Mouse (Mus musculus) brain, embryonic 18.5 days (tissue): ENCODE data around the gene Rabgap1l.

Source experiments
- DNase-seq: peaks from one replicate; pipeline ENCODE4 v3.0.0-alpha.2; 2012; ENCODE audit warnings: low read depth, low spot score

Rabgap1l gene

DNA sequence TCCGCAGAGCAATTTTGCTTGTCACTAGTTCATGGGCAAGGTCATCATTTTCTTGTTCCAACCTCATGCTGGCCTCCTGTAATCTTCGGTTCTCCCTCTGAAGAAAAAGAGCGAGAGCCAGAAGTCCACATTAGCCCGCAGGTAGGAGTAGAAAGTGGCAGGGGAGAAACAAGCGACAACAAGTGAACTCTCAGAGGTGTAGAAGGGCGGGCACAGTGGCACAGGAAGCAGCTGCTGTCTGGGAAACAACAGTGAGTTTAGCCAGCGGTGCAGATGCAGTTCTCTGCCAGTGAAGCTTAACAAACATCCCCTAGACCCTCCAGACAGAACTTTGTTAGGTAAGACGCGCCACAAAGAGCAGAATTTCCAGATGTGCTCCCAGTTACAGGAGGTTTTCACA, 545.5 kb downstream of the Rabgap1l start:
- DNase-seq, result no peak

GRCm38 (mm10) chr1:160246844-160247243, 546.2 kb downstream of the Rabgap1l start:
- DNase-seq, result no peak

DNA sequence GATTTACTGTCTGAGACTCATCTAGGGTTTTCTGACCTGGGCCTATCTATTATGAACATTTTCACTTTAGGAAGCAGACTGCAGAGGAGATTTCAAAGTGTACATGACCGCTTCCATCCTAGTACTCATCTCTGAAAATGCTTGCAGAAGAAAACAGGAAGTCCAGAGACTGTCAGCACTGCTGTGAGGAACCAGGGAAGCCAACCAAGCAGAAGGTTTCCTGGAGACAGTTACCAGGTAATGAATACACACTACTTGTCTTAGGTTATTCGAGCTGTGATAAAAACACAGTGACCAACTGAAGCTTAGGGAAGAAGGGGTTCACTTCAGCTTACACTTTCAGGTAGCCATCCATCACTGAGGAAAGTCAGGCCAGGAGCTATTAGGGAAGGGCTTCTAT, 547.1 kb downstream of the Rabgap1l start:
- DNase-seq, result no peak

- DNase-seq, result no peak
Observed at GRCm38 (mm10) chr1:160244689-160245088, 548.3 kb downstream of the Rabgap1l start.

GRCm38 (mm10) chr1:160240091-160240490, 552.9 kb downstream of the Rabgap1l start:
- DNase-seq, result no peak

DNA sequence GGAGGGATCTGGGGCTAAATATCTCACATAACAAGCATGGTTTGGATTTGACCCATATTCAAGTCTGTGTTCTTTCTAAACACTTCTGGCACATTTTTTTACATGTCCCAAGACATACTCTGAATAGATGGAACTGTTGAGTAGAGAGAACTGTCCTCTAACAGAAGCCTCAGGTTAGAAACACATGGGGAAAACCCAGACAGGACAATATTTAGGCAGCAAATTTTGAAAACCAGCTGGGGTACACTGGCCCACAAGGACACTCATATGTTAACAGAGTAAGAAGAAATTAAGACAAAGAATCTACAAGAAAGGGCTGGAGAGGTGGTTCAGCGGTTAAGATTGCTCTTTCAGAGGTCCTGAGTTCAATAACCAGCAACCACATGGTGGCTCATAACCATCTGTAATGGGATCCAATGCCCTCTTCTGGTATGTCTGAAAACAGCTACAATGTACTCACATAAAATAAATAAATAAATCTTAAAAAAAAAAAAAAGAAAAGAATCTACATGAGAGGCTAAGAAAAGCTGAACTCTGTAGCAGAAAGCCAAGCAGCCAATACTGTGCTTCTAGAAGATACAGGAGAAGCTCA, 554.1 kb downstream of the Rabgap1l start:
- DNase-seq, result no peak

DNA sequence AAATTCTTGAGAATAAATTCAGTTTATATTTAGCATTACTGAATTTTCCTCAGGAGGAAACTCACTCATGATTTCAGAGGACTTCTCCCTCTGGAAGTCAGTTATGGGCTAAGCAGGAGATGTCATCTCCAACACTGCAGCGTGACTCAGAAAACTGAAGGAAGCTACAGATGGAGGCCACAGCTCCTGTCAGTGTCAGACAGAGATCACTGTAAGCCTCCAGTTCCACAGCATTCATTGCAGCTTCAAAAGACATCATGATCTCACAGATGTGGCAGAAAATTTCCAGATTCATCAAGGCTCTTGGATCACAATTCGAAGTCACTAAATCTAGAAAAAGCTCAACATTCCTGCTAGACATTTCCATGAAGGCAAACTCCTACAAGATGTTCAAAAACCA, 555.0 kb downstream of the Rabgap1l start:
- DNase-seq, result no peak

GRCm38 (mm10) chr1:160233921-160234320, 559.1 kb downstream of the Rabgap1l start:
- DNase-seq, result no peak

DNA sequence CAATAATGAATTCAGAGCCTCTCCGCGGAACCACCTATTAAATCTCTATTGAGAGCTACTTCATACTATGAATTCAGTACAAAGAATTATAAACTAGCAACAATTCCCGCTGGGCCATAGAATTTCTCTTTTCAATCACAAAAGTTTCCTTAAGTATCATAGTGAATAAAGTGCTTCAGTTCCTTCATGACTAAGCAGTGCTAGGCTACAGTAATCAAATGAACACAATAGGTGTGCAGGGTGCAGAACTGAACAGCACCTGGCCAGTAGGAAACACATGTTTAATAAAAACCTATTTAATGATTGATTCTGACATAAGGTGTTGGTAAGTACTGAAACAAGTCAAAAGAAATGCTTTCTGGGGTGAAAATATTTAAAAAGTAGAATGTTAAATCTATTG, 560.9 kb downstream of the Rabgap1l start:
- DNase-seq, result no peak

DNA sequence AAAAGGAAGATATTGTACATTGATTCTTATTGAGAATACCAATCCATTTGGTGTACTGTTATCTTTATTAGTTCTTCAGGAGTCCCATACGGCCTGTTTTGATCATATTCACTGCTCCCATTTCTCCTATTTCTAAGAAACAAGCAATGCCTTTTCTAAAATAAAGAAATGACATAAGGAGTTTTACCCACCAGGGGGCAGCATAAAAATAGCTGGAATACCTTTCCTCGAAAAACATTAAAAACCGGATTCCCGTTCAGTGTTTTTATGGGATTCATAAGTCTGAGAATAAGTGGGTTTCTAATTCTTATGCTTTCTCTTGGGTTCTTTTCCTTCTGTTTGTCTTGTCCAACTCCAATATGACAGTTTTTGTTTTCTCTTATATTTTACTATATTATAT, 562.0 kb downstream of the Rabgap1l start:
- DNase-seq, result no peak

- DNase-seq, result no peak
Observed at GRCm38 (mm10) chr1:160227850-160228249, 565.2 kb downstream of the Rabgap1l start.

DNA sequence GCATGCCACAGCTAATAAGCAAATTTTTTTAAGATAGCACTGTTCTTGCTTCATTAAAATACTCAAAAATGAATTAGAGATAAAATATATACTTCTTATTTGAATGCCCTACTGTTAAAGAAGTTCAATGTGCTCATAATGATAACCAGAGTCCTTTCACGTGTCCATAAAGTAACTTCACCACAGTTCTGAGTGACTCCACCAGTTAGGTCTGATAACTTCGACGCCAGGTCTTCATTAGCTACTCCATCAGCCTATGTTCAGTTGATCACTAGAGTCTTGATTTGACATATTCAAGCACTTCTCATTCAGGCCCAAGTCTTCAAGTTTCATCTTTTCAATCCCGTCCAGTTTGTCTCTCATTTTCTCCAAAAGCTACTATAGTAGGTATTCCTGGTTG, 565.8 kb downstream of the Rabgap1l start:
- no peak for DNase-seq

DNA sequence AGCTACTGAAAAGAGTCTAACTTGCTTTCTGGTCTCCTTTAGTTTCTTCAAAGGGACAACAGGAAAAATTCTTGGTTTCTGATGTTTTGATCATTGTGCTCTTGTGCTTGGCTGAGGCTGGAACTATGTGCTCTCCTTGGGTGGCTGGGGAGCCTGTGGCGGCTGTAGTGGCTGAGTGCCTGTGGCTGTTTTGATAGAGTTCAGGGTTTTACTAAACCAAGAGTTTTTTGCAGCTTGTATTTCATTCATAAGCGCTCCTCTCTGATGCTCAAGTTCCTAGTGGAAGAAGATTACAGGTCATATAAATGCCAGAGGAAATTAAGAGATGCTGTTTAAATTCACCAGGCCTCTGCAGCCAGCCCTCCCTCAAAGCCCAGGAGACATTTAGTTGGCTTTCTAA, 568.9 kb downstream of the Rabgap1l start:
- DNase-seq, result no peak

DNA sequence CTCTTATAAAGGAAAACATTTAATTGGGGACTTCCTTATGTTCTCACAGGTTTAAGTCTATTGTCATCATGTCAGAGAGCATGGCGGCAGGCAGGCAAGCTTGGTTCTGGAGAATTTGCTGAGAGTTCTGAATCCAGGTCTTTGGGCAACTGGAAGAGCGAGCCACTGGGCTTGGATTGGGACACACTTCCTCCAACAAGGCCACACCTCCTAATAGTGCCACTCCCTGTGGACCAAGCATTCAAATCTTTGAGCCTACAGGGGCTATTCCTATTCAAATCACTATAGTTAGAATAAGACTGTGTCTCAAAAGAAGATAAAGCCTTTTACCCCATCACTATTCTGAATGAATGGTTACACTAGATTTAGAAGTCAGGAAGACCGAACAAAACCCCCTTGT, 575.1 kb downstream of the Rabgap1l start:
- DNase-seq, result no peak

DNA sequence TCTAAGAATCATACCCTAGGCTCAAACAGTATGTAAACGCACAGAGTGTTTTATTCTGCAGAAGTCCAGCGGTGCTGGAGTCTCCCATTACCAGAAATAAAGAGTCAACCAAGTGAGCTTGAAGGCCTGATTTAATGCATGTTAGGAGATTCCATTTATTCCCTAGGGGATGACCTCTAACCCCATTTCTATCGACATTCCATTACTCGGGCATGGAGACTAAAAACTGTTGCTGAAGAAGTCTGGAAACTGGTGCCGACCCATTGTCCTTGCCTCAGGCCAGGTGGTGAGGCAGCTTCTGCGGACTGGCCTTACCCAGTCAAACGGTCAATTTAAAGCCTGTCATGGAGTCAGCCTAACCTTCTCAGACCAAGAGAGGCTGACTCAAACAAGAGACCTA, 578.8 kb downstream of the Rabgap1l start:
- DNase-seq, result no peak

GRCm38 (mm10) chr1:160212703-160213669, 580.0 kb downstream of the Rabgap1l start, which contains the start of gene Cacybp:
Cacybp (minus strand) TSS chr1:160212875.
- DNase-seq, result peak; percentile 98

- DNase-seq, result peak; percentile 8
Observed at GRCm38 (mm10) chr1:160212123-160212691, 580.8 kb downstream of the Rabgap1l start.

GRCm38 (mm10) chr1:160211597-160212122, 581.4 kb downstream of the Rabgap1l start:
- DNase-seq, result no peak

DNA sequence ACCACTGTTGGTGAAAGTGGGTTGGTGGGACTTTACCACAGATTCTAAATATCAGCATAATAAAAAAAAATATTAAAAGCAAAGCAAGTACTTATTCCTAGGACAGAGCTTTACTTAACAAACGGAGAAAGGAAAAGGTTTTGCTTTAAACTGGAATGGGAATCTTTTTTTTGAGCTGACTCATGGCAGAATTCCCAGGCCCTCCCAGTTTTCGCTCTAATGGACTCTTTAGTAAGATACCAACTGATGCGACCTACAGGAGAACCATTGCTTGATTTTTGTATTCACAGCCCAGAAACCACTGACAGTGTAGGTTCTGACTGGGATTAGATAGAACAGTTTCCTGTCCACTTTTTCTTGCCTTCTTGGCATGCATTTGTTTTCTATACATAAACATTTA, 582.4 kb downstream of the Rabgap1l start:
- no peak for DNase-seq

GRCm38 (mm10) chr1:160209844-160210243, 583.2 kb downstream of the Rabgap1l start:
- no peak for DNase-seq

GRCm38 (mm10) chr1:160205486-160205885, 587.5 kb downstream of the Rabgap1l start:
- DNase-seq, result no peak

DNA sequence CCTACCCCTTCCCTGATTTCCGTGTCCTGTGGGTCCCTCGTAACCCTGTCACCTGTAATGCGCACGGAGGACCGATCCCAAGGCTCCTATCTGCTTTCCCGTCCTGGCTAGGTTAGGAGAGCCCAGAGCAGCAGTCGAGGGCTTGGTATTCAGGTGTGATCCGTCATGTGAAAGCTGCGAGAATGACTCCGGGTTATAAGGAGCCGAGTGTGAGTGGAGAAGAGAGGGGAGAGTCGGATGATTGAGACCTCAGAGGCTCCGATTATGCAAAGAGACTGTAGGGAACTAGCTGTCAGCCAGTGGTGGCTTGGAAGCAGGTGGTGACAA, 597.7 kb downstream of the Rabgap1l start:
- DNase-seq, result no peak
